Mouse (Mus musculus): ENCODE results near the gene Zfp36l2. TPM values are rescaled to one million over a fixed set of nuclear protein-coding genes. Genes with fewer than 3 reads are reported as not detected.

Gene Zfp36l2
- polyA plus RNA-seq, 1 experiment from 2014 or later, result 25.7 TPM

DNA sequence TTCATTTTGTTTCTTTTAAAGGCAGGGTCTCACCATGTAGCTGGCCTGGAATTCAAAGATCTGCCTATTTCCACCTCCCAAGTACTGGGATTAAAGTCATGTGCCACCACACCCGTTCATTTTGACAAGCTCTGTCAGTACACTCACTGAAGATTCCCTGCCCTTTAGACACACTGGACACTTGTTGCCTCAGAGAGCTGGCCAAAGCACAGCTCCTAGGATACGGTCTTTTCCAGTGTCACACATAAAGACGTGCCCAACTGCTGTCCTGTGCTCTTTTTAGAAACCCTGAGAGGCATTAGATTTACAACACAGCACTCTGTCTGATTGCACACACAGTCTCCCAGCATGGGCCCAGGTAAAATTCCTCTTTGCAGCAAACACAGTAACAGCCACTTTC is 29.9 kb upstream of the Zfp36l2 start:
- H3K4me1 ChIP-seq, result no peaks in the 10 kb centered on the region
- H3K27me3 ChIP-seq (replicated peaks), result no peaks in the 10 kb centered on the region
- no peak overlapping the region for H3K4me2 ChIP-seq
- no peak overlapping the region for H3K9ac ChIP-seq
- no peak for ATAC-seq (ENCODE audit: insufficient read depth, low FRiP score, low read depth)
- H3K4me3 ChIP-seq (replicated peaks), result no peak overlapping the region
- H3K27ac ChIP-seq, result no peak overlapping the region
- H3K36me3 ChIP-seq, result peaks cover 8% of the 10 kb centered on the region; the same call in 1 of the 2 replicates
- WGBS, result 86% methylated on average over 3 of the region's 3 CpGs
- no peaks in the 10 kb centered on the region for H3K9me3 ChIP-seq

DNA sequence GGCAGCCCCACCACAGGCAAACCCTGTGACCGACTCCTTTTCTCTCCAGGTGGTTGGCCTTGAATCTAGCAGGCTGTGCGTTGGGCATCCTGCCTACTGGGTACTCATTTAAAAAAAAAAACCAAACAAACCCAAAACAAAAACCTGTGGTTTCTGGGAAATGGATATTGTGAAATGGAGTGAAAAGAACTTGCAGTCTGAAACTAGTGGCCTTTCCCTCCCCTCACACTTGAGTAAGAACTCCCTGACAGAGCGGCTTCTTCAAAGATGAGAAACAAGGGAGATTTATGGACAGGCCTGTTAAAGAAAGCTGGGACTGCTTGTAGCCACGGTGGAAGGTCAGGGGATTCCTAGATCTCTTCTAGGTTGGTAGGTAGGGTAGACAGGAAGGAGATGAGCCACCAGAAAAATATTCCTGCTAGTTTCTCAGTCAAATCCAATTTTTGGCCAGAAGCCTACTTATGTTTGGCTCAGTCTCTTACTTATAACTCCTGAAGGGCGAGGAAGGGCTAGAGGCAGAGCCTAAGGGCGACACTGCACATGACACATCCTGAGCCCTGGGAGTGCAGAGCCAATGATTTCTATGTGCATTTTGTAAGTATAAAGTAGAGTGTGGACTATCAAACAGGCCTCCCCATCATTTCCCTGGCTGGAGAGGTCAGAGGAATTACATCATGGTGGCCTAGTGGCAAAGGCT is 27.7 kb upstream of the Zfp36l2 start:
- Histone ChIP-seq H3K9me3 (no peaks in the 10 kb centered on the region), H3K36me3 (0 out of 2 replicates have a peak, but pooled peaks cover 5% of the 10 kb centered on the region), H3K27me3 (replicated peaks) (no peaks in the 10 kb centered on the region), H3K9ac (no peak overlapping the region), H3K4me2 (no peak overlapping the region), H3K4me3 (replicated peaks) (no peak overlapping the region), H3K4me1 (no peaks in the 10 kb centered on the region), H3K27ac (no peak overlapping the region)
- ATAC-seq (ENCODE audit: insufficient read depth, low FRiP score, low read depth), result no peak
- 74% methylated on average over 6 of the region's 6 CpGs for WGBS

DNA sequence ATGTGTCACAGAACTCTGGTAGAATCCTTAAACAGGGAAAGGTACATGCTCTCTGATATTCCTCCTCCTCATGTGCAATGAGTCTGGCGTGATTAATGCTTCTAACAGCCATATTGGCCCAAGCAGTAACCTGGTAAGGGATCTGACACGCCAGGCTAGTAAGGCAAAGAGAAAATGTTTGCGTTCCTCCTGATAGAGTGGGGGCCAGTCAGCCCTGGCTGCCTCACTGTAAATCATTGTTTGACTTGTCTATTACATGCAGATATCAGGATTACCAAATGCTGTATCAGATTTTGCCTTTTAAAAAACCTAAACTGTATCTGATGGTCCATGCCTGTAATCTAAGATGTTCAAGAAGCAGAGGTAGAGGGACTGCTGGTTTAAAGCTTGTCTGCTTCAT is 25.7 kb upstream of the Zfp36l2 start:
- H3K27ac ChIP-seq, result no peak overlapping the region
- H3K27me3 ChIP-seq (replicated peaks), result no peaks in the 10 kb centered on the region
- H3K9me3 ChIP-seq, result no peaks in the 10 kb centered on the region
- 0 out of 2 replicates have a peak, but pooled peaks cover 5% of the 10 kb centered on the region for H3K36me3 ChIP-seq
- ATAC-seq (ENCODE audit: insufficient read depth, low FRiP score, low read depth), result no peak
- 55% methylated on average over 3 of the region's 3 CpGs for WGBS
- H3K4me3 ChIP-seq (replicated peaks), result no peak overlapping the region
- H3K4me2 ChIP-seq, result no peak overlapping the region
- H3K4me1 ChIP-seq, result no peaks in the 10 kb centered on the region
- H3K9ac ChIP-seq, result no peak overlapping the region

- no peak for ATAC-seq (ENCODE audit: insufficient read depth, low FRiP score, low read depth)
- 94% methylated on average over 3 of the region's 3 CpGs for WGBS
- Histone ChIP-seq H3K27ac (no peak overlapping the region), H3K36me3 (no peaks in the 10 kb centered on the region), H3K27me3 (replicated peaks) (no peaks in the 10 kb centered on the region), H3K4me3 (replicated peaks) (no peak overlapping the region), H3K4me2 (no peak overlapping the region), H3K9ac (no peak overlapping the region), H3K9me3 (no peaks in the 10 kb centered on the region), H3K4me1 (peaks cover 4% of the 10 kb centered on the region; the same call in 1 of the 2 replicates)
These were observed 19.9 kb upstream of the Zfp36l2 start for GRCm38 (mm10) chr17:84207611-84208010.

- Histone ChIP-seq H3K4me2 (no peak overlapping the region), H3K36me3 (no peaks in the 10 kb centered on the region), H3K4me1 (peaks cover 4% of the 10 kb centered on the region; the same call in 1 of the 2 replicates), H3K4me3 (replicated peaks) (no peak overlapping the region), H3K27me3 (replicated peaks) (no peaks in the 10 kb centered on the region), H3K9ac (no peak overlapping the region), H3K9me3 (no peaks in the 10 kb centered on the region), H3K27ac (no peak overlapping the region)
- WGBS, result 67% methylated on average over 3 of the region's 3 CpGs
- ATAC-seq (ENCODE audit: insufficient read depth, low FRiP score, low read depth), result no peak; the same call in 1 of the 2 replicates
These were observed 18.5 kb upstream of the Zfp36l2 start for GRCm38 (mm10) chr17:84206239-84206638.

DNA sequence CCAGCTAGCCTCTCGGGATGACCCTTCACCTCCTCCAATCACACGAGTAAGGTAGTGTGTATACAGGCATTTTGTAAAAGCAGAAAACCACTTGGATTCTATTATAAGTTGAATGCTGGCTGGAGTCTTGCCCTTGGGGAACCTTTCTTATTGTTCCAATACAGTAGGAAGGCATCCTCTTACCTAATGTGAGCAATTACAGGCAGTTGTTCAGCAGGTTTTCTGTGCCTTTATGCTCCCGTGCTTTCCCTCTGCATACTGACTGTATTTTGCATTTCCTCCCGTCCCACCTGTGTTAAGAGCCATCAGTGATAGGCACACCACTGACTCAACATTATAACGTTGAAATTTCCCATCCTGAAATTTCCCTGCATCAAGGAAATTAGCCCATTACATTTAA is 17.2 kb upstream of the Zfp36l2 start:
- 74% methylated on average over 5 of the region's 5 CpGs for WGBS

GRCm38 (mm10) chr17:84203340-84203739 is 15.6 kb upstream of the Zfp36l2 start:
- peak; percentile 38 for ATAC-seq (ENCODE audit: insufficient read depth, low FRiP score, low read depth)
- H3K4me3 ChIP-seq (replicated peaks), result no peak overlapping the region
- H3K27me3 ChIP-seq (replicated peaks), result no peaks in the 10 kb centered on the region
- WGBS, result 61% methylated on average over 7 of the region's 7 CpGs
- no peak overlapping the region for H3K4me2 ChIP-seq
- peaks cover 4% of the 10 kb centered on the region; the same call in 1 of the 2 replicates for H3K4me1 ChIP-seq
- no peaks in the 10 kb centered on the region for H3K9me3 ChIP-seq
- peak overlapping the region; percentile 8; the same call in 1 of the 2 replicates for H3K27ac ChIP-seq
- no peaks in the 10 kb centered on the region for H3K36me3 ChIP-seq
- H3K9ac ChIP-seq, result no peak overlapping the region

More for the DNA sequence above, 17.2 kb upstream of the Zfp36l2 start:
- Histone ChIP-seq H3K4me3 (replicated peaks) (no peak overlapping the region), H3K4me1 (peaks cover 4% of the 10 kb centered on the region; the same call in 1 of the 2 replicates), H3K4me2 (no peak overlapping the region), H3K36me3 (no peaks in the 10 kb centered on the region), H3K9ac (no peak overlapping the region), H3K27me3 (replicated peaks) (no peaks in the 10 kb centered on the region), H3K9me3 (no peaks in the 10 kb centered on the region), H3K27ac (no peak overlapping the region)
- no peak for ATAC-seq (ENCODE audit: insufficient read depth, low FRiP score, low read depth)

GRCm38 (mm10) chr17:84201183-84201582 is 13.4 kb upstream of the Zfp36l2 start:
- WGBS, result 85% methylated on average over 5 of the region's 5 CpGs
- Histone ChIP-seq H3K36me3 (no peaks in the 10 kb centered on the region), H3K9me3 (no peaks in the 10 kb centered on the region), H3K4me2 (no peak overlapping the region), H3K27me3 (replicated peaks) (no peaks in the 10 kb centered on the region), H3K4me3 (replicated peaks) (no peak overlapping the region), H3K4me1 (peaks cover 7% of the 10 kb centered on the region; the same call in 1 of the 2 replicates), H3K27ac (no peak overlapping the region), H3K9ac (no peak overlapping the region)
- no peak for ATAC-seq (ENCODE audit: insufficient read depth, low FRiP score, low read depth)

- H3K9ac ChIP-seq, result no peak overlapping the region
- no peak; the same call in 1 of the 2 replicates for ATAC-seq (ENCODE audit: insufficient read depth, low FRiP score, low read depth)
- H3K4me2 ChIP-seq, result no peak overlapping the region
- H3K4me1 ChIP-seq, result peaks cover 3% of the 10 kb centered on the region; the same call in 1 of the 2 replicates
- H3K9me3 ChIP-seq, result no peaks in the 10 kb centered on the region
- H3K27ac ChIP-seq, result no peak overlapping the region
- 34% methylated on average over 4 of the region's 4 CpGs for WGBS
- H3K4me3 ChIP-seq (replicated peaks), result no peak overlapping the region
- no peaks in the 10 kb centered on the region for H3K27me3 ChIP-seq (replicated peaks)
- no peaks in the 10 kb centered on the region for H3K36me3 ChIP-seq
These were observed 10.2 kb upstream of the Zfp36l2 start for GRCm38 (mm10) chr17:84197912-84198344.

DNA sequence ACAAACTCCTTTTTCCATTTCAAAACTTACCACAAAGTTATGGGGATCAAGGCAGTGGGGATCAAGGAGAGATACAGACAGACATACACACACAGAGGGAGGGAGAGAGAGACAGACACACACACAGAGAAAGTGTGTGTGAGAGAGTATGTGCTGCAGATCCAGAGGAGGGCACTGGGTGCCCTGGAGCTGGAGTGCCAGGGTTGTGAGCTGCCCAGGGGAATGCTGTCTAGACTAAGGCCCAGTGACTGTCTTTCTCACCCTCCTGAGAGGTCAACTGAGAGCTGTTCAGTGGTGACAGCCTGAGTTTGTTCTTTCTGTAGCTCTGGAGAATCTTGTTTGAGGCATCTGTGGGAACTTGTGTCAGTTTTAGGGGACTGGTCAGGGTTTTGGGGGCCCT is 8.6 kb upstream of the Zfp36l2 start:
- H3K9me3 ChIP-seq, result no peaks in the 10 kb centered on the region
- 0 out of 2 replicates have a peak, but pooled peaks cover 3% of the 10 kb centered on the region for H3K4me1 ChIP-seq
- no peak for ATAC-seq (ENCODE audit: insufficient read depth, low FRiP score, low read depth)
- no peaks in the 10 kb centered on the region for H3K27me3 ChIP-seq (replicated peaks)
- no peak overlapping the region for H3K4me3 ChIP-seq (replicated peaks)
- no peak overlapping the region for H3K4me2 ChIP-seq
- peaks cover 7% of the 10 kb centered on the region for H3K36me3 ChIP-seq
- H3K9ac ChIP-seq, result no peak overlapping the region
- H3K27ac ChIP-seq, result no peak overlapping the region

GRCm38 (mm10) chr17:84195835-84196234 is 8.1 kb upstream of the Zfp36l2 start:
- H3K4me1 ChIP-seq, result 0 out of 2 replicates have a peak, but pooled peaks cover 3% of the 10 kb centered on the region
- no peaks in the 10 kb centered on the region for H3K27me3 ChIP-seq (replicated peaks)
- no peak overlapping the region for H3K27ac ChIP-seq
- no peaks in the 10 kb centered on the region for H3K9me3 ChIP-seq
- H3K36me3 ChIP-seq, result peaks cover 7% of the 10 kb centered on the region
- H3K4me3 ChIP-seq (replicated peaks), result no peak overlapping the region
- no peak overlapping the region for H3K9ac ChIP-seq
- no peak overlapping the region for H3K4me2 ChIP-seq
- WGBS, result 85% methylated on average over 3 of the region's 3 CpGs
- ATAC-seq (ENCODE audit: insufficient read depth, low FRiP score, low read depth), result no peak

- H3K4me3 ChIP-seq (replicated peaks), result no peak overlapping the region
- 38% methylated on average over 4 of the region's 4 CpGs for WGBS
- ATAC-seq (ENCODE audit: insufficient read depth, low FRiP score, low read depth), result no peak
These were observed 7.3 kb upstream of the Zfp36l2 start for GRCm38 (mm10) chr17:84195003-84195395.

More at GRCm38 (mm10) chr17:84195003-84195395, 7.3 kb upstream of the Zfp36l2 start:
- peaks cover 7% of the 10 kb centered on the region for H3K36me3 ChIP-seq
- no peak overlapping the region for H3K27ac ChIP-seq
- 0 out of 2 replicates have a peak, but pooled peaks cover 8% of the 10 kb centered on the region for H3K4me1 ChIP-seq
- no peak overlapping the region for H3K9ac ChIP-seq
- no peaks in the 10 kb centered on the region for H3K9me3 ChIP-seq
- no peaks in the 10 kb centered on the region for H3K27me3 ChIP-seq (replicated peaks)
- H3K4me2 ChIP-seq, result no peak overlapping the region
